Mouse (Mus musculus): ENCODE data around the gene Vps13d.
"Not testable (repeated sequence)": the region's sequence is repeated elsewhere in the genome, so short reads cannot be mapped to it uniquely, and the experiment has no call there.

Gene Vps13d

DNA sequence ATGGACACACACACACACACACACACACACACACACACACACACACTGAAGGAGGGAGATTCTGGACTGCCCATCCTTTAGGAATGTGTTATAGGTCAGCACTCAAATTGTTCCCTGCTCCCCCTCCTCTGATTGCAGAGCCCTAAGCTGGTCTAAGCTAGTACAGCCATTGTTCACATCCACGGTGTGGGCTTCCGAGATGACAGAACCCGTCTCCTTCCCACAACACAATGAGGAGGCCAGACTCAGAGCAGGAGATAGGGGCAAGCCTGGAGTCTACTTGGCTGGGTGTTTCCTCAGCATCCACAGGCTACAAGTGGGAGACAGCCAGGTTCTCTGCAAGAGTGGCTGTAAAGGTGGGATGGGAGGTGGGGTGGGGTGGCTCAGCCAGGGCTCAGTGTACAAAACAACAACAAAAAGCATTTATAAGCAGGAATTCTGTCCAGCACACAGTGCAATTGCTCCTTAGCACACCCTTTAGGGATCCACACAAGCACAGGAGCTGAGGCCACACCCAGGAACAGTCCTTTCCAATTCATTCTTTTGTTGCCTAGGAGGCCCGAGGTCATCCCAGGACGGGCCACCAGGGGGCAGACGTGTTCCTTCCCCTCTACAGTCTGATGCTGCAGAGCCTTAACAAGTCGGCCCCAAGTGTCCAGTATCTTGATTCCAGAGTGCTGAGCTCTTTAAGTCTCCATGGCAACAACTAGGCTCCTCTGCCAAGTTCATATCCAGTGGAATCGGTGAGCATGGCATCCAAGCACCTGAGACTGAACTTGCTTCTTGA lies 19.4 kb upstream of the Vps13d start:
- in situ Hi-C loops (cut with MboI; ENCODE audit: low sequenced_read_pairs) = no loop called here

DNA sequence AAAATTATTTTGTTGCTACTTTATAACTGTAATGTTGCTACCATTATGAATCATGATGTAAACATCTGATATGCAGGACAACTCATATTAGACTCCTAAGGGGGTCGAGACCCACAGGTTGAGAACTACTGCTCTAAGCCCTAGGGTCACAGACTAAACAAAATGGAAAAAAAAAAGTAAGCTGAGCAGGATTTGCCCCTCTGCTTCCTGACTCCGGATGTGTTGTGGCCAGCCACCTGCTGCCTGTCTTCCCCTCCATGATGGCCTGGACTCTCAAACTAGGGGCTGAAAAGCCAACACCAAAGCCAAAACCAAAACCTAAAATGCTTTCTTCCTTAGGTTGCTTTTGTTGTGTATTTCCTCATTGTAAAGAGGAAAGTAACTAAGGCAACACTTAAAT lies 16.3 kb upstream of the Vps13d start:
- in situ Hi-C loops (cut with MboI; ENCODE audit: low sequenced_read_pairs) = no loop called here

DNA sequence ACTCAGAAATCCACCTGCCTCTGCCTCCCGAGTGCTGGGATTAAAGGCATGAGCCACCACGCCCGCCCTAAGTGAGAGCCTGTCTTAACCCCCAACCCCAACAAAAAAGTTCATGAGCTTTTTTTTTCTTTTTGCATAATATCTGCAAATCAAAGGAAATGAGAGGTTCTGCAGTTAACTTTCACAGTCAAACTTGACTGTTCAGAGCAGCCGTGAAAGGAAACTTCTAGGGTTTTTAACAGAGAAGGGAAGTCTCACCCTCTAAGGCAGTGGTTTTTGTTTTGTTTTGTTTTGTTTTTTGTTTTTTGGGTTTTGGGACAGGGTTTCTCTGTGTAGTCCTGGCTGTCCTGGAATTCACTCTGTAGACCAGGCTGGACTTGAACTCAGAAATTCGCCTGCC lies 15.8 kb upstream of the Vps13d start:
- in situ Hi-C loops (cut with MboI; ENCODE audit: low sequenced_read_pairs) = no loop called here

DNA sequence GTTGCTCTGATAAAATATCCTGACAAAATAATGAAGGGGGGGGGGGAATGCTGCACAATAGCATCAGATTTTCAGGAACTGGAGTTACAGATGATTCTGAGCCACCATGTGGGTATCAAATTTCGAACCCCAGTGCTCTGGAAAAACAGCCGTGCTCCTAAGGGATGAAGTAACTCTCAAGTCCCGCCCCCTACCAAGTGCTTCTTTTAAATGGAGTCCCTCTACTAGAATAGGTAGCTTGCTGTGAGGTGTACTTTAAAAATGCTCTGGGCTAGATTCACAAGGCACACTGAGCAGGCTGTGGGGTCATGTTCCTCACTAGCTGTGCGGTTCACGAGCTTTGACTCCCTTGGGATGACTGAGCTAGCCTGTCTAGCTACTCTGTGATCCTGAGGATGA lies 14.9 kb upstream of the Vps13d start:
- in situ Hi-C loops (cut with MboI; ENCODE audit: low sequenced_read_pairs) = no loop called here

DNA sequence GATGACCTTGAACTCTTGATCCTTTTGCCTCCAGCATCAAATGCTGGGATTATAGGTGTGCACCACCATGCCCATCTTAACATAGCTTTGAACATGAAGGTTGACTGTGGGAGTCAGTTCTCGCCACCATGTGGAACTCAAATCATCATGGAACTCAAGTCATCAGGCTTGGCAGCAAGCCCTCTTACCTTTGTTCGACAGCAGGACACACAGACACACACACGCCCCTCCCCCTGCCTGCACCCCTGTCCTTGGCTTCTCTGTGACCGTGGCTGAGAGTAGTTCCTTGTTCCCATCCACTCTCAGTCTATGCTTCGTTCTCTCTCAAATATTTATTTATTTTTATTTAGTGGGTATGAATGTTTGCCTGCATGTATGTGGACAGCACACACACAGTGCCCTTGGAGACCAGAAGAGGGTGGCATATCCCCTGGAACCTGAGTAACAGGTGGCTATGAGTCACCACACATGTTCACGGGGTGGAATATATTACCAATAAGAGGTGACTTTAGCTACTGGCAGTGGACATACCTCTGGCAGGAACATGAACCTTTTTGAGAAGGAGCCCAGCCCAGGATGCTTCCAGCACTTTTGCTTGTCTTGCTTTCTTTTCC lies 14.4 kb upstream of the Vps13d start:
- in situ Hi-C loops (cut with MboI; ENCODE audit: low sequenced_read_pairs) = no loop called here

DNA sequence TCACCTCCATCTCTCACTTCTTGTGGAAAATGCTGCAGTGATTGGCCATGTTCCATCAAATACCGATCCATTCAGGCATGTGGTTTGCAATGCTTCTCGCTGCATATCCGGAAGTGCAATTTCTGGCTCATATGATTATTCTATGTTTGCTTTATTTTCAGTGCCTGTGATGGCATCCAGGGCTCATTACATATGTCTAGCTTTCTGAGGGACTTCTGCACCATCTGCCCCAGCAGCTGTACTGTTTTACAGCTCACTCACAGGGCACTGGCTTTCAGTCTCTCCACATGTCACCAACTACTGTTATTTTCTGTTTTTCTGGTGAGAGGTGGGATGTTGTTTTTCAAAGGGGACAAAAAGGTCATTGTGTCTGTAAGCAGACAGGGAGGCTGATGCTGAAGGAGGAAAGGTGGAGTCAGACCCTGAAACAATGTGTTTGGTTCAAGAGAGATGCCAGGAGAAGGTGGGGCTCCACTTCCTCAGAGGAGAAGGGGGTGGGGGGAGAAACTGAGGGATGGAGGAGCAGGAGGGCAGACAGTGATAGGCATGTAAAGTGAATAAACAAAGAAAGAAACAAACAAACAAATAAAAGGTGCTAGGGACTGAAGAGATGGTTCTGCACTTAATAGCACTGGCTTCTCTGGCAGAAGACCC lies 13.0 kb upstream of the Vps13d start:
- in situ Hi-C loops (cut with MboI; ENCODE audit: low sequenced_read_pairs) = no loop called here

DNA sequence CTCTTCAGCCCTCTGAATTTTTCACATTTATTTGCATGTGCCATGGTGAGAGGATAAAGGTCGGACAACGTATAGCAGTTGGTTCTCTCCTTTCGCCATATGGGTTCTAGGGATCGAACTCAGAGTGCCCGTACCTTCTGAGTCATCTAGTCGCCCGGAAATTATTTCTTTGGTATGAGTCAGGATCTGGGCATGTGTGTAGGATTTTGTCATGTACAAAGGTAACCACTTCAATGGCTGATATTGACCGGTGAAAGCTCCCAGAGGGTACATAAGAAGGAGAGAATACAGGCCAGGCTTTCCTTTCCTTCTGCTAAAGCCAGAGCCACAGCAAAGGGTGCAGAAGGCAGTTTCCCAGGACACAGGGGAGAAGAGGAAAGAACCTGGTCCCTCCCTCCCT lies 10.0 kb upstream of the Vps13d start:
- in situ Hi-C loops (cut with MboI; ENCODE audit: low sequenced_read_pairs) = no loop called here

DNA sequence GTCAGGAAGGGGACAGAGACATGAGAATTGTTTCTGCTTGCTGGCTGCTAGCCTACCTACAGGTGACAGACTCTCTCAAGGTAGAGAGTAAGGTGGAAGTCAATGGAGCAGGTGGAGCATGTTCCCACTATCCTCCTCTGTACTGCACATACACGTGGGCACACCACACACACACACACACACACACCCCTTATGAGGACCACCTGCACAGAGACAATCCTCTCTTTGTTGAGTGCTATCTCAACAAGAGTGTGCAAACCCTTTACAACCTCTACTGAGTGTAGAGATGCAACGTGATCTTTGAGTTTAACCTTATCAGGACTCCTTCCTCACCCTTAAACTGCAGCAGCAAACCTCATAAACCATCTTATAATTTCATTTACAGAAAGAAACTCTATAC lies 8.5 kb upstream of the Vps13d start:
- in situ Hi-C loops (cut with MboI; ENCODE audit: low sequenced_read_pairs) = no loop called here

DNA sequence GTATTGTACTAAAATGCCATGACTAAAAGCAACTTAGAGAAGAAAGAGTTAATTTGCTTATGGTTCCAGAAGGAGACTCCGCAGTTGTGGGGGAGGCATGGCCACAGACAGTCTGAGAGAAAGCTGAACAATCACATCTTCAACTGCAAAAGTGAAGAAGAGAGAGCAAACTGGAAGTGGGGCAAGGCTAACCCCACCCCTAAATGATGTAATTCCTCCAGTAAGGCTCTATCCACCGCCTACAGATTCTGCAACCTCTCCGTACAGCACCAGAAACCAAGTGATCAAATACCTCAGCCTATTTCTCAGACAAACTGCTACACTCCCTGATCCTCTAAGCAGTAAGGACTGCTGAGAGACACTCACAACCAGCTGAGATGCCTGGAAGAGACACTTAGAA lies 6.6 kb upstream of the Vps13d start:
- in situ Hi-C loops (cut with MboI; ENCODE audit: low sequenced_read_pairs) = no loop called here

DNA sequence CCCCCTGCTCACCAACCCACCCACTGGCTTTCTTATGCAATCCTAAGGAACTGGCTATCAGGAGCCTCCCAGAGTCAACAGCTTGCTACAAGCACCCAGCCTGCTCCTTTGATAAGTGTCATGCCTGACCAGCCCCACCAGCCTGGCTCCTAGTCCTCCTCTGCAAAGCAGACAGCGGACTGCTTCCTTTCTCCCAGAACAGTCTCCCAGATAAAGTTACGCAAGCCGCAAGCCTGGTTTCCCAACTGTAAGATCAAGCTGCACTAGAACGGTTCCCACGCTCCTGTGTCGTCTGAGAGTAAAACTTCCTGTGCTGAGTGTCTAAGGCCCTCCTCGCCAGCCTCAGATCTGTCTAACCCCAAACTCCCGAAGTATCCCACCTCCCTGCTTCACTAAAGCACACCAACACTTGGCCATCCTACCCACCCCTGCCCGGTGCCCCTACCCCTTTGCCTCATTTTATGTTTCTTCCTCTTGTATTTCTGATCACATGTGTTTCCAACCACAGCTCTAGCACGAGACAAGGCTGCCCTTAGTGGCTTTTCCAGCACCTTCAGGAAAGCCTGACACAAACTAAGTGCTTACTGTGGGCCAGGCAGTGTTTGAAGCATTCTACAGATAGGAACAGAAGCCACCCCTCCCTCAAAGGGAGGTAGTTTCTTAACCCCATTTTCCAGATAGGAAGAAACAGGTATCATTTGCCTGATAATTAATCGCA lies 5.3 kb upstream of the Vps13d start:
- in situ Hi-C loops (cut with MboI; ENCODE audit: low sequenced_read_pairs) = no loop called here

DNA sequence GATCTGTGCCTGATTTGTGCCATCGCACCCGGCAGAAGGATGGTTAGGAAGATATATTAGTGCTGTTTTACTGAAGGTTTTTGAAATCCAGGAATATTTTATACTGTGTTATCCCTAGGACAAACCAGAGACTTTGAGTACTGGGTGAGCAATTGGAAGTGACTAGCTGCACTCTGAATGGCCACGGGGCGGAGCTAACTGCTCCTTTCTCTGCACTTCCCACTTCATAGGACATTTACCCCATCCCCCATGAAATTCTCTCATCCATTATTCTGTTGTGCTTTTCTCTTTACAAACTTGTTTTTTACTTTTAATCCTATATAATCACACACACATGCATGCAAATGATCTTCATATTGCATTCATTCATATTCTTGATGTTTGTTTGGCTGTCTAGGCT lies 1.8 kb upstream of the Vps13d start:
- in situ Hi-C loops (cut with MboI; ENCODE audit: low sequenced_read_pairs) = no loop called here

DNA sequence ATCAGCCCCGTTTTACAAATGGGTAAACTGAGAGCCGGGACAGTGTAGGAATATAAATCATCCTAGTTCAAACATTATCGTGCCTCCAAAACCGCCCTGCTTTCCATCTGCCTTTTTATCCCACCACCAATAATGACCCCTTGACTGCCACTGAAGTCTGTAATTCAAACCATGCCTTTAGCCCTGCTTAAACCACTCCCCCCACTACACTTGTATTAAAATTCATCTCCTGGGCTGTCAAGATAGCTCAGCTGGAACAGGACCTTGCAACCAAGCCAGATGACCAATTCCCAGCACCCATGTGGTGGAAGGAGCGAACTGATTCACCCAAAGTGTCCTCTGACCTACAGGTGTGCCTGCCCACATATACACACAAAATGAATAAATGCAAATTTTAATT lies 367 bp upstream of the Vps13d start:
- in situ Hi-C loops (cut with MboI; ENCODE audit: low sequenced_read_pairs) = no loop called here

DNA sequence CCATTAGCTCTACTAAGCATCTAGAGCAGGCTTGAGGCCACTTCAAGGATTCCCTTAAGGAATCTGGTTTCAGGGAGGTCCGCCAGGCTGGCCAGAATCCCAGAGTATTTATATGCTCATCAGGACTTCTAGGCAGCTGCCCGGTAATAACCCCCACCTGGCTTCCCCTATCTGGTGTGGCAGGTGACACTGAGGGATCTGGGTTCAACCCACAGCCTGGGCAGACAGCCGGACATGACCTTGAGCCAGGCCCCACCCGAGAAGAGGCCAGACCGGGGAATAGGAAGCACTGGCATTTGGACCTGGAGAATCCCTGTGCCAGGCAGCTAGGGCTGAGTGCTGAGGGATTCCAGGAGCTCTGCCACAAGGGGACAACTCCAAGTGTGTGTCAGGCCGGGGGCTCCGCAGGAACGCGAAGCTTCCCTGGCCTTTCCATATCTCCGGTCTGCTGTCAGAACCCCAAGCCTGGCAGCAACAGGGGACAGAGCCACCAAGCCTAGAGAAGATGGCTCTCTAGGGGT lies 754 bp downstream of the Vps13d start:
- in situ Hi-C loops (cut with MboI; ENCODE audit: low sequenced_read_pairs) = no loop called here

DNA sequence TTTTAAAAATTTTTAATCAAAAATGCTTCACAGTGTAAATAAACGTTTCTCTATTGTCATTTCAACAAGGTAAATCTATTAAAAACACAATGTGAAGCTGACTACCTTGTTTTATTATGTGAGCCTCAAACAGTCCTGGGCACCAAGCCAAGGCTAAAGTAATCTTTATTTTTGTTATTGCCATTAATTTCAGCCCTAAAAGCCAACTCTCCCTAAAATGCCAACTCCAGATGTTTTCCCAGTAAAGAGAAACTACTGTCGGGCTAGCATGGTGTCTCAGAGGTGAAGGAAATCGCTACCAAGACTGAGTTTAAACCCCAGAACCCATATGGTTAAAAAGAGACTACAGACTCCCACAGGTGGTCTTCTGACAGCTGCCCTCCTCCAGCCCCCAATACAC lies 1.4 kb downstream of the Vps13d start:
- in situ Hi-C loops (cut with MboI; ENCODE audit: low sequenced_read_pairs) = no loop called here

DNA sequence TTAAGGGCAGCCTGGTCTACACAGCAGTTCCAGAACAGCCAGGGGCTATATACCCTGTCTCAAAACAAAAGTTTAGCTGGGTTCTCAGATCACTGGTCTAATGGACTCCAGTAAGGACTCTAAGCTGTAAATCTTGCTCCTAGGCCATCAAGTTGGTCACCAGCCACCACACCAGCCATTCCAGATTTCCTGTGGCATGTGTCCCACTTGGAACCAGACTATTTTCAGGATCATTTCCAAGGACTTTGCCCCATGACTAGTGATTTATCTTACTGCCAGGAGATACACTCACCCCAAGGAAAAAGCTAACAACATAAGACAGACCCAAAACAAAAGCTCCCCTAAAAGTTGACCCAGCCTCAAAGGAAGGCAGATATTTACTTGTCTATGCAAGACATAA lies 2.1 kb downstream of the Vps13d start:
- in situ Hi-C loops (cut with MboI; ENCODE audit: low sequenced_read_pairs) = no loop called here

DNA sequence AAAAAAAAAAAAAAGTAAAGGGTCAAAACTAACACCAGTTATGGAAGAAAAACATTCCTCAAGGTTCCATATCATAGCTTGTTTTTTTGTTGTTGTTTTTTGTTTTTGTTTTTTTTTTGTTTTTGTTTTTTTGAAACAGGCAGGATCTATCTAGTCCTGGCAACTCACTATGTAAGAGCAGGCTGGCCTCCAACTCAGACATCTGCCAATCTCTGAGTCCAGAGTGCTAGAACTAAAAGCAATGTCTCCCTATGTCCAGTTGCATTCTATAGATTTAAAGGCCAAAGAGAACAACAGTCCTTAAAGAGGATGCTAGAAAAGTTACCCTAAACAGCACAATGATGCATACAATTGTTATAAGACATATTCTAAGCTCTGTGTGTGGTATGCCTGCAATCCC lies 6.2 kb downstream of the Vps13d start:
- in situ Hi-C loops (cut with MboI; ENCODE audit: low sequenced_read_pairs) = no loop called here

DNA sequence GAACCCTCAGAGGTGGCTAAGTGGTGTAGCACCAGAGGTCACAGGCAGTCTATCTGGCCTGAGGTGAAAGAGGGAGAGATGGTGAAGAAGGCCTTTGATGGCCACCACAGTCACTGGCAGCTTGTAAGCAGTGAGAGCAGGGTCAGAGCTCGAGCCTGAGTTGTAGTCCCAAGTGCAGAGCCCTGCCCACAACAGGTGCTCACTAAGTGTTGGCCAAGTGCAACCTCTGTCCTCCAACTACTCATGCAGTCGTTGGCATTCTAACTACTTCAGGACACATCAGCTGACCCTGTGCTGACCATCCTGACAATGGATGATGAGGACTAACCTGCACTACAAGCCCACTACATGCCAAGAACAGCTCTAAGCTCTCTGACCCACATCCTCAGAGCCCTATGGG lies 7.2 kb downstream of the Vps13d start:
- in situ Hi-C loops (cut with MboI; ENCODE audit: low sequenced_read_pairs) = no loop called here

DNA sequence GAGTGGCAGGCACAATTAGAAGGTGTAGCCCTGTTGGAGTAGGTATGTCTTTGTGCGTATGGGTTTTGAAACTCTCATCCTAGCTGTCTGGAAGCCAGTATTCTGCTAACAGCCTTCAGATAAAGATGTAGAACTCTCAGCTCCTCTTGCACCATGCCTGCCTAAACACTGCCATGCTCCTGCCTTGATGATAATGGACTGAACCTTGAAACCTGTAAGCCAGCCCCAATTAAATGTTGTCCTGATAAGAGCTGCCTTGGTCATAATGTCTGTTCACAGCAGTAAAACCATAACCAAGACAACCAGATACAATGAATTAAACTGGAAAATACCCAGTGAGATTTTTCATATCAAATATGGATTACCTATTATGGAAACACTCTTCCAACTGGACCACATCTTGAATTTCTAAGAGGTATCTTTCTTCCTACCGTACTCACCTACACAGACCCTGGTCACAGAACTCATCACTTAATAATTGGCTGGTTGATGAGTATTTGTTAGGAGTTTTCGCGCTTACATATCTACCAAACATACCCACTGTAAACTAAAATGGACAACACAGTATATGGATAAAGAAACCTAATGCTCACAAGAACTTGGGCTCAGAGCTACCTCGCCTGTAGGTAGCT lies 15.8 kb downstream of the Vps13d start:
- in situ Hi-C loops (cut with MboI; ENCODE audit: low sequenced_read_pairs) = no loop called here

DNA sequence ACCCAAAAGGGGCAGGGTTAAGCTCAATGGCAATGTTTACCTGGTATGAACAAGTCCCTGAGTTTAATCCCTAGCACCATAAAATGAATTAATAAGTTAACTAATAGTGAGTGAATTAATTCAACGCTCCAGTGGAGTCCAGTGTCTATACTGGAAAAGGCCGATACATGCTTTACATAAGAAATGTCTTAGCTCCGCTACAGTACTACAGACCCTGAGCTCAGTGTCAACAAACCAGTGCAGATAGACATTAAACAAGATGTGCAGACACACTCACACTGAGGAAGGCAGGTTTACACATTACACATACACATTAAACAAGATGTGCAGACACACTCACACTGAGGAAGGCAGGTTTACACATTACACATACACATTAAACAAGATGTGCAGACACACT lies 29.3 kb downstream of the Vps13d start:
- in situ Hi-C loops (cut with MboI; ENCODE audit: low sequenced_read_pairs) = not testable (repeated sequence)

DNA sequence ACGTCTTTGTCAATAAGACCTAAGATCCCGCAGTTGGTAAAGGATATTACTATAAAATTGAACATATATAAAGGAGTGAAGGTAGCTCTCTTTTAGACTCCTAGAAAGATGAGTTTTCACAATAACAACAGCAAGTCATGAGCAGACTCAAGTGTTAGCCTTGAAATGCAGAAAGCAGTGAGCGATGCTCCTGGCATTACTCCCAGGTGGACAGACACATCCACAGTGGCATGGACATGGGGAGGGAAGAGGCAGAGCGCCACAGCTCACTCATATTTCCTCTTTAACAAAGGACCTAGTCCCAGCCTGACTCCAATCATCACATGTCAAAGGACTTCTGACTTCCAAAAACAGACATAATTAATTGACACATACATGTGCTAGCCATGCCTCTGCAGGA lies 30.7 kb downstream of the Vps13d start:
- in situ Hi-C loops (cut with MboI; ENCODE audit: low sequenced_read_pairs) = no loop called here

DNA sequence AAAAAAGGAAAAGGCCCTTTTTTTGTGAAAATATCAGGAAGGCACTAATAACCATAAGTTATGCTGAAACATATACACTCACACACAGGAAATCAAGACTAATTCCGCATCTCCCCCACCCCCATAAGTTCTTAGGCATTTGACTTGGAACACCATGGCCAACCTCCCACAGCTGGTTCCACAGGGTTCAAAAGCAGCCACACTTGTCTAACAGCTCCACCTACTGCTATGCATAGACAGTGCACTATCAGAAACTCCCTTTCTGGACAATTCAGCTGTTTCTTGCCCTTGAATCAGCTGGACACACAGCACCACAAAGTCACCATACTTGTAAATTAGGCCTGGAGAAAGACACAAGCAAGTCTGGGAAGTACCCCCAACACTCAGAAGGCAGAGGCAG lies 33.6 kb downstream of the Vps13d start:
- in situ Hi-C loops (cut with MboI; ENCODE audit: low sequenced_read_pairs) = no loop called here

Measured in CH12F3 (cell line).